ENCODE assay signal across 7 mouse cellular contexts in the genomic region with DNA sequence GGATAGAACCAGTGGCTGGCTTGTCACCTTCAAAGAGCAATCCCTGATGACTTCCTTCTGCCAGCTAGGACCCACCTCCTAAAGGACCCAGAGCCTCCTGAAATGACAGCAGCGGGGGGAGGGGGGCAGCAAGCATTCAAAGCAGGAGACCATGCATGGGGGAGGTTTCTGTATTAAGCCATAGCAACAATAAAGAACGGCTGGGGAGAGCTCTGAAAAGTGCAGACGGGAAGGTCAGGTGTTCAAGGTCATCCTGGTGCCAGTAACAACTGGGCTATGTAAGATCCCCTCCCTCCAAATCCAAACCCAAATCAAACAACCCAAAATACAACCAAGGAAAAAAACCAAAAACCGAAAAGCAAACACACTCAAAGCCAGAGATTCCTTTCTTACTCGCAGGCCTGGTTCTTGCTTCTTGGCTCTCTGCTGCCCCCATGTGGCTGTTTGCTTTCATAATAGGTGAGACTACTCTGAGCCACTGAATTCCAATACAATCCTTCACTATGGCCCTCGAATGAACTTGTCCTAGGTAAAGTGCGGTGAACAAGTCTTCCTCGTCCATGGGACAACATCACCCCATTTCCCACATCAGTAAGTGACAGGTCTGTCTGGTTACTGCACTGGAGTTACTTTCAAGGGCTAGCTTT. TPM values are rescaled to one million over a fixed set of nuclear protein-coding genes. Genes with fewer than 3 reads are reported as not detected.
DNase-seq lines count a peak whose midpoint lies in the region; ATAC-seq and TF ChIP-seq lines count a peak whose summit lies in the region.

No protein-coding gene starts in this region.

- H3K4me2 ChIP-seq in intestine, embryonic 16.5 days (ENCODE audit: low read depth, low read length), result no peak overlapping the region
- H3K4me2 ChIP-seq in midbrain, embryonic 12.5 days (replicated peaks), result no peak overlapping the region

- WGBS in intestine, embryonic 16.5 days, result 13% methylated on average over 8 of the region's 8 CpGs
- WGBS in midbrain, embryonic 12.5 days, result 16% methylated on average over 8 of the region's 8 CpGs
- 14% methylated on average over 8 of the region's 8 CpGs for WGBS in small intestine, adult 2 months

- no peak overlapping the region for H3K27ac ChIP-seq in intestine, embryonic 16.5 days (ENCODE audit: low read length)
- no peak overlapping the region for H3K27ac ChIP-seq in midbrain, embryonic 12.5 days (replicated peaks)
- H3K27ac ChIP-seq in small intestine, adult 2 months (ENCODE audit: insufficient read depth, low read depth, low read length), result no peak overlapping the region

- intact Hi-C loops in left cerebral cortex, postnatal 14 days (cut with DNase I), result loop anchor here (1.0 to 5.0 kb wide), 2 partner anchors 229 to 311 kb away; no protein-coding TSS in a partner anchor

- H3K27me3 ChIP-seq in intestine, embryonic 16.5 days (replicated peaks; ENCODE audit: control insufficient read depth, insufficient read depth, low read length), result no peaks in the 10 kb centered on the region
- no peaks in the 10 kb centered on the region for H3K27me3 ChIP-seq in midbrain, embryonic 12.5 days
- no peaks in the 10 kb centered on the region for H3K27me3 ChIP-seq in small intestine, adult 2 months (ENCODE audit: control insufficient read depth, insufficient read depth, low read length)

- peak; percentile 70; the same call in 1 of the 2 replicates for TF ChIP-seq CTCF in small intestine, adult 2 months (IDR thresholded peaks at IDR 0.05; ENCODE audit: extremely low read depth, insufficient read length, insufficient replicate concordance, low read depth, low read length)

- ATAC-seq in granulocyte monocyte progenitor cell, adult 5-6 weeks (replicated peaks; ENCODE audit: poor library complexity, severe bottlenecking), result peak; percentile 61
- peak; percentile 65 for ATAC-seq in intestine, embryonic 16.5 days
- peak; percentile 75 for ATAC-seq in midbrain, embryonic 12.5 days (ENCODE audit: low FRiP score, low read depth)

- TF ChIP-seq POLR2A in small intestine, adult 2 months (IDR thresholded peaks at IDR 0.05; ENCODE audit: low read depth, low read length), result no peak

- no peaks in the 10 kb centered on the region; the same call in none of the 2 replicates for H3K4me1 ChIP-seq in intestine, embryonic 16.5 days (ENCODE audit: control insufficient read depth, insufficient read depth, low read length)
- H3K4me1 ChIP-seq in midbrain, embryonic 12.5 days, result 0 out of 2 replicates have a peak, but pooled peaks cover 2% of the 10 kb centered on the region
- H3K4me1 ChIP-seq in small intestine, adult 2 months (ENCODE audit: control insufficient read depth, insufficient read depth, insufficient read length, low read length), result peaks cover 4% of the 10 kb centered on the region; the same call in 1 of the 2 replicates

- H3K36me3 ChIP-seq in intestine, embryonic 16.5 days (ENCODE audit: control insufficient read depth, insufficient read depth, low read length), result no peaks in the 10 kb centered on the region
- no peaks in the 10 kb centered on the region for H3K36me3 ChIP-seq in midbrain, embryonic 12.5 days
- H3K36me3 ChIP-seq in small intestine, adult 2 months (ENCODE audit: control insufficient read depth, insufficient read depth, low read length), result peaks cover under 1% of the 10 kb centered on the region

- DNase-seq in adrenal gland, adult 2 months, result peak; percentile 83
- peak; percentile 88 for DNase-seq in embryo, embryonic 11 days
- peak; percentile 88 to 95 for DNase-seq in left cerebral cortex, postnatal 14 days (ENCODE audit: low spot score in 2 of 2)

- H3K9ac ChIP-seq in intestine, embryonic 16.5 days (ENCODE audit: low read depth, low read length), result no peak overlapping the region
- no peak overlapping the region for H3K9ac ChIP-seq in midbrain, embryonic 12.5 days (replicated peaks)

- no peak overlapping the region for H3K4me3 ChIP-seq in intestine, embryonic 16.5 days (ENCODE audit: low read length)
- H3K4me3 ChIP-seq in midbrain, embryonic 12.5 days, result no peak overlapping the region
- H3K4me3 ChIP-seq in small intestine, adult 2 months (ENCODE audit: low read depth, low read length), result no peak overlapping the region

- no peaks in the 10 kb centered on the region for H3K9me3 ChIP-seq in intestine, embryonic 16.5 days (ENCODE audit: control insufficient read depth, low read length)
- H3K9me3 ChIP-seq in midbrain, embryonic 12.5 days, result no peaks in the 10 kb centered on the region

RNA-seq across cellular contexts. Expression of a gene that starts 11.5 kb away (rescaled TPM):
- 1 to 10 TPM; 1.9 to 3.6 TPM for total RNA-seq in adrenal gland, adult 2 months (2021)
- 3.4 and 3.7 TPM in 2 replicates for polyA plus RNA-seq in adrenal gland, adult 2 months (2012; rRNA removed)
- not detected in 2 replicates for total RNA-seq in granulocyte monocyte progenitor cell, adult 5-6 weeks (2014; fragmentation: Nextera tagmentation)
- not detected in 2 replicates for total RNA-seq in granulocyte monocyte progenitor cell, adult 5-6 weeks (2017)
- polyA plus RNA-seq in intestine, embryonic 16.5 days (2015; fragmentation: Nextera tagmentation; extraction: Ambion mirVana), result not detected in 2 replicates
- total RNA-seq in left cerebral cortex, postnatal 14 days (2021), result not detected
- polyA plus RNA-seq in midbrain, embryonic 12.5 days (2016; fragmentation: Nextera tagmentation; extraction: Ambion mirVana), result not detected in 2 replicates
- 0.13 TPM in 1 of 2 replicates, not detected in the other for polyA plus RNA-seq in small intestine, adult 2 months (2012; rRNA removed)

RNA-seq across cellular contexts. Expression of a gene that starts 26.8 kb away (rescaled TPM):
- 1 to 10 TPM; 3.7 to 5.4 TPM for total RNA-seq in adrenal gland, adult 2 months (2021)
- polyA plus RNA-seq in adrenal gland, adult 2 months (2012; rRNA removed), result 0.68 and 0.71 TPM in 2 replicates
- 84.9 and 101 TPM in 2 replicates for total RNA-seq in granulocyte monocyte progenitor cell, adult 5-6 weeks (2014; fragmentation: Nextera tagmentation)
- total RNA-seq in granulocyte monocyte progenitor cell, adult 5-6 weeks (2017), result 45.8 and 73.5 TPM in 2 replicates
- 3.2 and 3.6 TPM in 2 replicates for polyA plus RNA-seq in intestine, embryonic 16.5 days (2015; fragmentation: Nextera tagmentation; extraction: Ambion mirVana)
- under 1 TPM; 0.57 to 0.62 TPM for total RNA-seq in left cerebral cortex, postnatal 14 days (2021)
- 0.26 and 0.27 TPM in 2 replicates for polyA plus RNA-seq in midbrain, embryonic 12.5 days (2016; fragmentation: Nextera tagmentation; extraction: Ambion mirVana)
- polyA plus RNA-seq in small intestine, adult 2 months (2012; rRNA removed), result 2.7 and 8.7 TPM in 2 replicates

RNA-seq across cellular contexts. Expression of a gene that starts 38.9 kb away (rescaled TPM):
- not detected for total RNA-seq in adrenal gland, adult 2 months (2021)
- polyA plus RNA-seq in adrenal gland, adult 2 months (2012; rRNA removed), result not detected in 2 replicates
- not detected in 2 replicates for total RNA-seq in granulocyte monocyte progenitor cell, adult 5-6 weeks (2014; fragmentation: Nextera tagmentation)
- not detected in 2 replicates for total RNA-seq in granulocyte monocyte progenitor cell, adult 5-6 weeks (2017)
- polyA plus RNA-seq in intestine, embryonic 16.5 days (2015; fragmentation: Nextera tagmentation; extraction: Ambion mirVana), result not detected in 2 replicates
- total RNA-seq in left cerebral cortex, postnatal 14 days (2021), result not detected
- not detected in 2 replicates for polyA plus RNA-seq in midbrain, embryonic 12.5 days (2016; fragmentation: Nextera tagmentation; extraction: Ambion mirVana)
- not detected in 2 replicates for polyA plus RNA-seq in small intestine, adult 2 months (2012; rRNA removed)

RNA-seq across cellular contexts. Expression of a gene that starts 39.2 kb away (rescaled TPM):
- 1 to 10 TPM; 3.8 to 4.0 TPM for total RNA-seq in adrenal gland, adult 2 months (2021)
- polyA plus RNA-seq in adrenal gland, adult 2 months (2012; rRNA removed), result 0.40 and 1.5 TPM in 2 replicates
- 6.8 and 8.9 TPM in 2 replicates for total RNA-seq in granulocyte monocyte progenitor cell, adult 5-6 weeks (2014; fragmentation: Nextera tagmentation)
- total RNA-seq in granulocyte monocyte progenitor cell, adult 5-6 weeks (2017), result 27.9 and 40.5 TPM in 2 replicates
- polyA plus RNA-seq in intestine, embryonic 16.5 days (2015; fragmentation: Nextera tagmentation; extraction: Ambion mirVana), result 0.86 and 1.0 TPM in 2 replicates
- total RNA-seq in left cerebral cortex, postnatal 14 days (2021), result under 1 TPM in 1 of 2 experiments, not detected in 1; 0.17 TPM
- polyA plus RNA-seq in midbrain, embryonic 12.5 days (2016; fragmentation: Nextera tagmentation; extraction: Ambion mirVana), result 0.06 TPM in 1 of 2 replicates, not detected in the other
- 0.72 and 1.8 TPM in 2 replicates for polyA plus RNA-seq in small intestine, adult 2 months (2012; rRNA removed)

RNA-seq across cellular contexts. Expression of a gene that starts 51.0 kb away (rescaled TPM):
- total RNA-seq in adrenal gland, adult 2 months (2021), result not detected
- polyA plus RNA-seq in adrenal gland, adult 2 months (2012; rRNA removed), result not detected in 2 replicates
- not detected in 2 replicates for total RNA-seq in granulocyte monocyte progenitor cell, adult 5-6 weeks (2014; fragmentation: Nextera tagmentation)
- not detected in 2 replicates for total RNA-seq in granulocyte monocyte progenitor cell, adult 5-6 weeks (2017)
- polyA plus RNA-seq in intestine, embryonic 16.5 days (2015; fragmentation: Nextera tagmentation; extraction: Ambion mirVana), result not detected in 2 replicates
- total RNA-seq in left cerebral cortex, postnatal 14 days (2021), result not detected
- polyA plus RNA-seq in midbrain, embryonic 12.5 days (2016; fragmentation: Nextera tagmentation; extraction: Ambion mirVana), result not detected in 2 replicates
- not detected in 2 replicates for polyA plus RNA-seq in small intestine, adult 2 months (2012; rRNA removed)
